Mouse (Mus musculus): ENCODE measurements around the gene Lin7c. TPM values are rescaled to one million over a fixed set of nuclear protein-coding genes. Genes with fewer than 3 reads are reported as not detected.
"Not testable (repeated sequence)": the region's sequence is repeated elsewhere in the genome, so short reads cannot be mapped to it uniquely, and the experiment has no call there.

The Lin7c gene
- 61.9 and 67.0 TPM in 2 replicates for polyA plus RNA-seq (2015; fragmentation: Nextera tagmentation; extraction: Ambion mirVana)

GRCm38 (mm10) chr2:109890597-109890996 lies at the start of gene Lin7c:
Gene Lin7c (plus strand): TSS chr2:109890853.
- Histone ChIP-seq H3K36me3 (ENCODE audit: control insufficient read depth, insufficient read depth, low read length) (peaks cover 5% of the 10 kb centered on the region), H3K27me3 (replicated peaks; ENCODE audit: control insufficient read depth, insufficient read depth, low read length) (no peaks in the 10 kb centered on the region), H3K4me3 (ENCODE audit: low read length) (peak within 1 kb of the TSS; percentile 100), H3K9ac (ENCODE audit: low read depth, low read length) (peak within 1 kb of the TSS; percentile 98), H3K4me2 (ENCODE audit: low read depth, low read length) (peak within 1 kb of the TSS; percentile 75), H3K27ac (ENCODE audit: low read length) (peak within 1 kb of the TSS; percentile 93), H3K4me1 (ENCODE audit: control insufficient read depth, insufficient read depth, low read length) (peaks cover 11% of the 10 kb centered on the region), H3K9me3 (ENCODE audit: control insufficient read depth, low read length) (no peaks in the 10 kb centered on the region)
- peak; percentile 99 for ATAC-seq
- WGBS = under 1% methylated on average over 42 of the region's 42 CpGs

DNA sequence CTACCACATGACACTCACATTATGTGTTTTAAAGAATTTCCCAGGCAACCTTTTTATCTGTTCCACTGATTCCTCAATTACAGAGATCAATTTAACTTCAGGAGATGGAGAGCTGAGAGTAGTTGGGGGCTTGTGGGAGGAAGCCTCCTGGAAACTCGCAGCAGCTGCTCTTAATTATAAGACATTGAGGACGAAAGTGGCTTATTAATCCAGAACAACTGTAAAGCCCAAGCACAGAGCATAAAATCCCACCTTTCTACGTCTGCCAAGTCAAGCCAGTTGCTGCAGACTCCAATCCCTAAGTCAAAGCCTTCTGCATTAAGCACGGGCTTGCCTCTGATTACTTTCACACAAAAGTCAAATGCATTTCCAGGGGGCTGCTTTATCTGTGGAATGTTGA lies 44.3 kb upstream of the Lin7c start:
- ATAC-seq = no peak
- Histone ChIP-seq H3K9me3 (ENCODE audit: control insufficient read depth, low read length) (no peaks in the 10 kb centered on the region), H3K27me3 (replicated peaks; ENCODE audit: control insufficient read depth, insufficient read depth, low read length) (no peaks in the 10 kb centered on the region), H3K4me1 (ENCODE audit: control insufficient read depth, insufficient read depth, low read length) (no peaks in the 10 kb centered on the region), H3K4me2 (ENCODE audit: low read depth, low read length) (no peak overlapping the region), H3K36me3 (ENCODE audit: control insufficient read depth, insufficient read depth, low read length) (no peaks in the 10 kb centered on the region), H3K4me3 (ENCODE audit: low read length) (no peak overlapping the region), H3K9ac (ENCODE audit: low read depth, low read length) (no peak overlapping the region), H3K27ac (ENCODE audit: low read length) (no peak overlapping the region)
- WGBS = 67% methylated on average over 4 of the region's 4 CpGs

GRCm38 (mm10) chr2:109848305-109848704 lies 42.3 kb upstream of the Lin7c start:
- H3K9ac ChIP-seq (ENCODE audit: low read depth, low read length) = no peak overlapping the region
- no peaks in the 10 kb centered on the region for H3K27me3 ChIP-seq (replicated peaks; ENCODE audit: control insufficient read depth, insufficient read depth, low read length)
- 51% methylated on average over 4 of the region's 4 CpGs for WGBS
- H3K4me2 ChIP-seq (ENCODE audit: low read depth, low read length) = no peak overlapping the region
- ATAC-seq = no peak
- H3K4me1 ChIP-seq (ENCODE audit: control insufficient read depth, insufficient read depth, low read length) = no peaks in the 10 kb centered on the region
- H3K27ac ChIP-seq (ENCODE audit: low read length) = no peak overlapping the region
- no peaks in the 10 kb centered on the region for H3K9me3 ChIP-seq (ENCODE audit: control insufficient read depth, low read length)
- no peak overlapping the region for H3K4me3 ChIP-seq (ENCODE audit: low read length)
- no peaks in the 10 kb centered on the region for H3K36me3 ChIP-seq (ENCODE audit: control insufficient read depth, insufficient read depth, low read length)

GRCm38 (mm10) chr2:109848715-109849114 lies 41.9 kb upstream of the Lin7c start:
- Histone ChIP-seq H3K9ac (ENCODE audit: low read depth, low read length) (no peak overlapping the region), H3K9me3 (ENCODE audit: control insufficient read depth, low read length) (no peaks in the 10 kb centered on the region), H3K4me1 (ENCODE audit: control insufficient read depth, insufficient read depth, low read length) (no peaks in the 10 kb centered on the region), H3K36me3 (ENCODE audit: control insufficient read depth, insufficient read depth, low read length) (no peaks in the 10 kb centered on the region), H3K27me3 (replicated peaks; ENCODE audit: control insufficient read depth, insufficient read depth, low read length) (no peaks in the 10 kb centered on the region), H3K4me3 (ENCODE audit: low read length) (no peak overlapping the region), H3K27ac (ENCODE audit: low read length) (no peak overlapping the region), H3K4me2 (ENCODE audit: low read depth, low read length) (no peak overlapping the region)
- no peak for ATAC-seq
- 39% methylated on average over 8 of the region's 8 CpGs for WGBS

- no peaks in the 10 kb centered on the region for H3K27me3 ChIP-seq (replicated peaks; ENCODE audit: control insufficient read depth, insufficient read depth, low read length)
- no peak for ATAC-seq
- no peak overlapping the region for H3K4me3 ChIP-seq (ENCODE audit: low read length)
- no peaks in the 10 kb centered on the region for H3K9me3 ChIP-seq (ENCODE audit: control insufficient read depth, low read length)
- no peaks in the 10 kb centered on the region for H3K36me3 ChIP-seq (ENCODE audit: control insufficient read depth, insufficient read depth, low read length)
- H3K27ac ChIP-seq (ENCODE audit: low read length) = no peak overlapping the region
- no peak overlapping the region for H3K9ac ChIP-seq (ENCODE audit: low read depth, low read length)
- 87% methylated on average over 5 of the region's 5 CpGs for WGBS
- H3K4me1 ChIP-seq (ENCODE audit: control insufficient read depth, insufficient read depth, low read length) = no peaks in the 10 kb centered on the region
- H3K4me2 ChIP-seq (ENCODE audit: low read depth, low read length) = no peak overlapping the region
These were observed 35.1 kb upstream of the Lin7c start for GRCm38 (mm10) chr2:109855601-109856000.

DNA sequence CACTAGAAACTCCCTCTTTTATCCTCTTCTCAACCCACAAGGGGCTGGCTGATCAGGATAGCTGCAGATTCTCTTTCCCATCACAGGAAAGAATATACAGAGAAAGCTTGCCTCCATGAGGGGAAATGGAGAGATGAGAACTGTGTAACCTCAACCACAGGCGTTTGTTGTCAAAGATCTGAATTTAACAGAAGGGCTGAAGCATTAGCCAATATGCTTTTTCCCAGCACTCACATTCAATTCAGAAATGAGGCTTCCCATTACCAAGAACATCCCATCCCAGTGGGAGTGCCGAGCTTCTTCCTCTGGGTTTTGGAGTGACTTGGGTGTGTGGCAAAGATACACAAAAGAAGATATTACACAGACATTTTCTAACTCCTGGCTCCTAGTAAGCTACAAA lies 31.0 kb upstream of the Lin7c start:
- Histone ChIP-seq H3K27ac (ENCODE audit: low read length) (no peak overlapping the region), H3K4me2 (ENCODE audit: low read depth, low read length) (no peak overlapping the region), H3K27me3 (replicated peaks; ENCODE audit: control insufficient read depth, insufficient read depth, low read length) (no peaks in the 10 kb centered on the region), H3K36me3 (ENCODE audit: control insufficient read depth, insufficient read depth, low read length) (no peaks in the 10 kb centered on the region), H3K9ac (ENCODE audit: low read depth, low read length) (no peak overlapping the region), H3K9me3 (ENCODE audit: control insufficient read depth, low read length) (no peaks in the 10 kb centered on the region), H3K4me3 (ENCODE audit: low read length) (no peak overlapping the region), H3K4me1 (ENCODE audit: control insufficient read depth, insufficient read depth, low read length) (no peaks in the 10 kb centered on the region)
- WGBS = 52% methylated on average over 2 of the region's 2 CpGs
- no peak for ATAC-seq

- Histone ChIP-seq H3K27me3 (replicated peaks; ENCODE audit: control insufficient read depth, insufficient read depth, low read length) (no peaks in the 10 kb centered on the region), H3K4me1 (ENCODE audit: control insufficient read depth, insufficient read depth, low read length) (no peaks in the 10 kb centered on the region)
These were observed 29.8 kb upstream of the Lin7c start for GRCm38 (mm10) chr2:109860832-109861231.

GRCm38 (mm10) chr2:109879429-109879828 lies 11.2 kb upstream of the Lin7c start:
- 82% methylated on average over 4 of the region's 4 CpGs for WGBS
- not testable (repeated sequence) for H3K9ac ChIP-seq (ENCODE audit: low read depth, low read length); H3K9me3 ChIP-seq (ENCODE audit: control insufficient read depth, low read length); H3K4me1 ChIP-seq (ENCODE audit: control insufficient read depth, insufficient read depth, low read length); H3K27me3 ChIP-seq (replicated peaks; ENCODE audit: control insufficient read depth, insufficient read depth, low read length); H3K27ac ChIP-seq (ENCODE audit: low read length); H3K4me3 ChIP-seq (ENCODE audit: low read length); H3K36me3 ChIP-seq (ENCODE audit: control insufficient read depth, insufficient read depth, low read length); H3K4me2 ChIP-seq (ENCODE audit: low read depth, low read length)
- ATAC-seq = peak; percentile 61

More at GRCm38 (mm10) chr2:109860832-109861231, 29.8 kb upstream of the Lin7c start:
- no peak for ATAC-seq
- 90% methylated on average over 3 of the region's 3 CpGs for WGBS
- Histone ChIP-seq H3K4me3 (ENCODE audit: low read length) (no peak overlapping the region), H3K4me2 (ENCODE audit: low read depth, low read length) (no peak overlapping the region), H3K9me3 (ENCODE audit: control insufficient read depth, low read length) (no peaks in the 10 kb centered on the region), H3K36me3 (ENCODE audit: control insufficient read depth, insufficient read depth, low read length) (no peaks in the 10 kb centered on the region), H3K9ac (ENCODE audit: low read depth, low read length) (no peak overlapping the region), H3K27ac (ENCODE audit: low read length) (no peak overlapping the region)

- Histone ChIP-seq H3K9me3 (ENCODE audit: control insufficient read depth, low read length) (no peaks in the 10 kb centered on the region), H3K27me3 (replicated peaks; ENCODE audit: control insufficient read depth, insufficient read depth, low read length) (no peaks in the 10 kb centered on the region; the same call in 1 of the 2 replicates), H3K36me3 (ENCODE audit: control insufficient read depth, insufficient read depth, low read length) (no peaks in the 10 kb centered on the region), H3K4me1 (ENCODE audit: control insufficient read depth, insufficient read depth, low read length) (no peaks in the 10 kb centered on the region), H3K4me3 (ENCODE audit: low read length) (no peak overlapping the region), H3K9ac (ENCODE audit: low read depth, low read length) (no peak overlapping the region), H3K27ac (ENCODE audit: low read length) (no peak overlapping the region), H3K4me2 (ENCODE audit: low read depth, low read length) (no peak overlapping the region)
- peak; percentile 83 for ATAC-seq
- 43% methylated on average over 2 of the region's 2 CpGs for WGBS
These were observed 9.5 kb upstream of the Lin7c start for GRCm38 (mm10) chr2:109881111-109881510.

DNA sequence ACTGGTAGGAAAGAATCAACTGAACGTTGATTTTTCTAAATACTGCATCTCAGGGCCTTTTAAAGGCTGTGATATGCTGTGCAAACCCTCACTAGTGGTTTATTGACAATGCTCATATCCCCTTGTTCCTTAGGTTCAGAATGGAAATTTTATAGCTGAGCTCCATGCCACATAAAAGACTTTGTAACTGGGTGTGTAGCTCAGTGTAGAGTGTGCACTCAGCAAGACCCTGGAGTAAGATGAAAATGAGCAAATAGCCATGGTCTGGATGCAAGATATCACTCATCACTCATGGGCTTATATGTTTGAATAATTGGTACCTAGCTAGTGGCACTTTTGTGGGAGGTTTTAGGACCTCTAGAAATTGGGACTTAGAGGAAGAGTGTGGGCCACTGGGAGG lies 9.0 kb upstream of the Lin7c start:
- no peaks in the 10 kb centered on the region for H3K36me3 ChIP-seq (ENCODE audit: control insufficient read depth, insufficient read depth, low read length)
- WGBS = 43% methylated on average over 1 of the region's 1 CpGs
- ATAC-seq = peak; percentile 73

More for the DNA sequence above, 9.0 kb upstream of the Lin7c start:
- Histone ChIP-seq H3K9ac (ENCODE audit: low read depth, low read length) (no peak overlapping the region), H3K4me1 (ENCODE audit: control insufficient read depth, insufficient read depth, low read length) (no peaks in the 10 kb centered on the region), H3K4me3 (ENCODE audit: low read length) (no peak overlapping the region), H3K9me3 (ENCODE audit: control insufficient read depth, low read length) (no peaks in the 10 kb centered on the region), H3K27ac (ENCODE audit: low read length) (no peak overlapping the region), H3K27me3 (replicated peaks; ENCODE audit: control insufficient read depth, insufficient read depth, low read length) (no peaks in the 10 kb centered on the region; the same call in 1 of the 2 replicates), H3K4me2 (ENCODE audit: low read depth, low read length) (no peak overlapping the region)
